Mouse (Mus musculus): ENCODE results near the gene Bbs5.
A peak's percentile ranks its signal among the peaks of the same experiment; 100 is the strongest.
"Not testable (repeated sequence)": the region's sequence is repeated elsewhere in the genome, so short reads cannot be mapped to it uniquely, and the experiment has no call there.

The Bbs5 gene

GRCm38 (mm10) chr2:69668414-69668813, 21.4 kb downstream of the Bbs5 start:
- DNase-seq (ENCODE audit: low read depth, low spot score), result no peak

DNA sequence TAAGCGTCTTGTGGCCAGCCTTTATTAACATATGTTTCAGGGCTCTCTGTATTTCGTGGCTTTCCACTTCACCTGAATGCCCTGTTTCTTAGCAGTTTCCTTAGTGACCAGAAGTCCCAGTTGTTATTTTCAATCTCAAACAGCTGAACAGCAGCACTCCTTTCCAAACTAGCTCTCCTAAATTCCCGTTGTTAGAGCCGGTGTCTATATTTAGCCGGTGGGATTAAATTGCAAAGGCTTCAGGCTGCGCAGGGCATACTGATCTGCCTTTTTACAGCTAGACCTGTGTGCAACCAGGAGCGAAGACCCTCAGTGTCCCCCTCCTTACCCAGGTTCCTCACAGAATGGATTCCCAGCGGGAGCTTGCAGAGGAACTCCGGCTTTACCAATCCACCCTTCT, 22.9 kb downstream of the Bbs5 start, which contains the start of gene Klhl41:
TSS of gene Klhl41 (plus strand) at position 268 of the 400 bp plus-strand sequence.
- DNase-seq (ENCODE audit: low read depth, low spot score), result no peak

DNA sequence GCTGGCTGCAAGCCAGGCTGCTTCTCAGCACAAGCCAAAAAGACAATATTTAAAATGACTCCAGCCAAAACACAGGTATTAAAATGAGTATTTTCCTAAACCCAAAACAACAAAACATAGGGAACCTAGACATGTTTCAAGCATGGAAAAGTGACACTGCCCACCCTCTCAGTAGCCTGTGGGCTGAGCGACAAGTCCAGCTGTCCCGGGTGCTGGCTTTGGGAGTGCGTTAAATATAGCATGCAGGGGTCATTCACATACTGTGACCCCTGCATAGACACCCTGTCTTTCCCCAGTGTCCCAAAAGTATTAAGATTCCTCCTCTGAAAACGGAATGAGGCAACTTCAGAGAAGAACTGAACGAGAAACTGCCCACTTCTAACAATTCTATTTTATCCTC, 26.8 kb downstream of the Bbs5 start:
- DNase-seq (ENCODE audit: low read depth, low spot score), result no peak

DNA sequence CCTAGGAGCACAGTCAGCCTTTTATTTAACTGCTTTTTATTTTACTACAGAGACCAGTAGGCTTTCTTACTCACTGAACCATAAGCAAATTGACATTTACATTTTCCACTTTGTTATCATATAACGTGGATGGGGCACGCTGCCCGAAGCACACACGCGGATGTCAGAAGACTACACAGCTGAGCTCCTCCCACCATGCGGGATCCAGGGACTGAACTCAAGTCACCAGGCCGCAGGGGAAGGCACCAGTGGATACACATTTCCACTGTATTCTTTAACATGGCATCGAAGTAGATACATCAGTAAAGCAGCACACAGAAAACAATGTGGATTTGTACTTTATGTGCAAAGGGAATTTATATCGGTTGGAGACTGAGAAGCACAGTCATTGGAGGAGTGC, 28.3 kb downstream of the Bbs5 start:
- DNase-seq (ENCODE audit: low read depth, low spot score), result no peak

DNA sequence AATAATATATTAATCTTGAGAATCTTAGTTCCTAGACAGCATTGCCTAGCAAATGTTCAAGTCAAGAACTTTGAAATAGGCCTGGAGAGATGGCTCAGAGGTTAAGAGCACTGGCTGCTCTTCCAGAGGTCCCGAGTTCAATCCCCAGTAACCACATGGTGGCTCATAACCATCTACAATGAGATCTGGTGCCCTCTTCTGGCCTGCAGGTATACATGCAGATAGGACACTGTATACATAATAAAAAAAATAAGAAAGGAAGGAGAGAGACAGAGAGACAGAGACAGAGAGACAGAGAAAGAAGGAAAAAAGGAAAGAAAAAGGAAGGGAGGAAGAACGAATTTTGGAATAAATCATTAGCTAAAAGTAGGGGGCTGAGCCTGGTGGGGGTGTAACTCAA, 29.7 kb downstream of the Bbs5 start:
- peak; percentile 48 for DNase-seq (ENCODE audit: low read depth, low spot score)

- DNase-seq (ENCODE audit: low read depth, low spot score), result not testable (repeated sequence)
These were observed 30.2 kb downstream of the Bbs5 start for GRCm38 (mm10) chr2:69677215-69677614.

DNA sequence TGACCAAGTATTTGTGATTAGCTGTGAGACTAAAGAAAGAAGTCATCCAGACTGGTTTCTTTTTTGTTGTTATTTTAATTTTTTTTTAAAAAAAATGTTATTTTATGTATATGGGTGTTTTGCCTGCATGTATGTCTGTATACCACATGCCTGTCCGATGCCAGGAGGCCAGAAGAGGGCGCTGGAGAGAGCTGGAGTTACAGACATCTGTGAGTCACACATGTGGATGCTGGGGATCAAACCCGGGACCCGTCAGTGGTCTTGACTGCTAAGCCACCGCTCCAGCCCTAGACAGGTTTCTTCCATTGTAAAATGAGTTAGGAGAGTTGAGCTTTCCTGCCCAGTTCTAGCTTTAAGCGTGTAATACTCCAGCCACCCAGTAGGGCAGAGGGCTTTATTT, 33.0 kb downstream of the Bbs5 start:
- DNase-seq (ENCODE audit: low read depth, low spot score), result peak; percentile 89

GRCm38 (mm10) chr2:69681931-69682330, 35.0 kb downstream of the Bbs5 start:
- no peak for DNase-seq (ENCODE audit: low read depth, low spot score)

DNA sequence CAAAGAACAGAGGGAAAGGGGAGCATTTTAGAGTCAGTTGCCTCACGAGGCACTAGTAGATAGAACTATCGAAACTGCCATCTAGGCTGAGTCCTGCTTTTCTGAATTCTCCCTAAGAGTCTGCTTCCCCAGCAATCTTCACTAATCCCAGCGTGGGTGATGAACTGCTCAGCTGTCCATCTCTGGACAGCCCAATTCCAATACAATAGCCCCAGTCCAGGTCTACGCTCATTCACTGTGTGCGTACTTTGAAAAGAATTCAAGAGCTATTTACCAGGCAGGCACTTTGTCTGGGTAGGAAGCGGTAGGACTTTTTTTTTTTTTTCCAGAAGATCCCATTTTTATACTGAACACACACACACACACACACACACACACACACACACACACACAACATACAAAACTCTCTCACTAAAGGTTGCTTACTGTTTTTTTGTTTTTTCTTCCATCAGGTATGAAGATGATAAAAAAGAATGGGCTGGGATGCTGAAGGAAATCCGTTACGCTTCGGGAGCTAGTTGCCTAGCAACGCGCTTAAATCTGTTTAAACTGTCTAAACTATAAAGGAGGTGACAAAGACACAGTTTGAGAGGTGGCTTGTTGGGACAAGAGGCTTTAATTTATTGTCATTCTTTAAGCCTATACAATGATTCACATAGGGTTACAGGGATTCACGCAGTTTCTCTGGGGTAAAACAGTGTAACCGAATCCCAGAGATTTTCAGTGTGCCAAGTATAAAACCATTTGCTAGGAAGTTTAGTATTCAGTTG, 36.2 kb downstream of the Bbs5 start:
- no peak for DNase-seq (ENCODE audit: low read depth, low spot score)

- DNase-seq (ENCODE audit: low read depth, low spot score), result no peak
These were observed 37.5 kb downstream of the Bbs5 start for GRCm38 (mm10) chr2:69684488-69684887.

DNA sequence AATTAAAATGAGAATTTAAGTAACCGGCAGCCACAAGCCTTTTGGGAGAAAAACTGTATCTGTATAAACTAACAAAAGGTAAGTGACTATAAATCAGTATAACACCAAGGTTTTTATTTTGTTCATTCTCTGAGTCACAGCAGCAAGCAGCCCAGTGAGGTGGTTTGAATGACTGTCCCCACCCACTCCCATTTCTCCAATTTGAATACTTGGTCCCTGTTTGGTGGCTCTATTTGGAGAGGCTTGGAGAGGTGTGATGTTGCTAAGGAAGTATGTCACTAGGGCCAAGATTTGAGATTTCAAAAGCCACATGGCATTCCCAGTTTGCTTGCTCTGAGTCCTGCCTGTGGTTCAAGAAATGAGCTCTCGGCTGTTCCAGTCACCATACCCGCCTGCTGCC, 43.2 kb downstream of the Bbs5 start:
- no peak for DNase-seq (ENCODE audit: low read depth, low spot score)

DNA sequence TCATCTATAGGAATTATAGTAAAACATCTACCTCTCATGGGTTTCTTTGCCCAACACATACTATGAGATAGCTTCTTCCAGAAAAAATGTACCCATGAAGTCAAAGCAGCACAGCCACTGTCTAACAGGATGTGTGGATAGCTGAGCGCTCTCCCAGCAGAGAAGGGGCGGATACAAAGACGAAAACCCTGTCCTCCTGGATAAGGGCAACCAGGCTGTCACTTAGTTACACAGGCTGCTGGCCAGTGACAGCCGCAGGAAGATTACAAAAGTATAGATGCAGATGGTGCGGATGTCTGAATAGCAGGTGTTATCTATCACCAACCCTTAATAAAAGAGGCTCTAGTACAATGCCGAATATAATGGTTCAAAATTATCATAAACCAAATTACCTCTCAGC, 43.9 kb downstream of the Bbs5 start:
- no peak for DNase-seq (ENCODE audit: low read depth, low spot score)

DNA sequence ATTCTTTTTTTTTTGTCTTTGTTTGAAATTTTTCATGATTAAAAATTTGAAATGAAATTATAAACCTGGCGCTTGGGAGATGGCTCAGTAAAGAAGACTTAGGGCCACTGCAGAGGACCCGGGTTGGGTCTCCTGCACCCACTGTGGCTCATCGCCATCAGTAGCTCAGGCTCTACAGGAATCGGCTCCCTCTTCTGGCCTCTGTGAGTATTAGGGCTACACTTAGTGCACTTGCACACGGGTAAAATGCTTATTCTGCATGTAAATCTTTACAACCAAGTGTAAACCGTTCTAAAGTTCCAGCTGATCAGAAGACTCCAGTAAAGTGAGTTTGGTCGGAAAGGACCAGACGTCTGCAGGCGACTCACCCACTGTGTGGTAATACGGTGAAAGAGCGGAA, 46.5 kb downstream of the Bbs5 start:
- peak; percentile 48 for DNase-seq (ENCODE audit: low read depth, low spot score)

- DNase-seq (ENCODE audit: low read depth, low spot score), result no peak
These were observed 53.5 kb downstream of the Bbs5 start for GRCm38 (mm10) chr2:69700446-69700845.

GRCm38 (mm10) chr2:69712171-69712570, 65.2 kb downstream of the Bbs5 start:
- no peak for DNase-seq (ENCODE audit: low read depth, low spot score)

GRCm38 (mm10) chr2:69712981-69713625, 66.1 kb downstream of the Bbs5 start, which contains the start of gene Fastkd1:
Gene Fastkd1 (minus strand): TSS chr2:69713516.
- peak; percentile 95 for DNase-seq (ENCODE audit: low read depth, low spot score)

DNA sequence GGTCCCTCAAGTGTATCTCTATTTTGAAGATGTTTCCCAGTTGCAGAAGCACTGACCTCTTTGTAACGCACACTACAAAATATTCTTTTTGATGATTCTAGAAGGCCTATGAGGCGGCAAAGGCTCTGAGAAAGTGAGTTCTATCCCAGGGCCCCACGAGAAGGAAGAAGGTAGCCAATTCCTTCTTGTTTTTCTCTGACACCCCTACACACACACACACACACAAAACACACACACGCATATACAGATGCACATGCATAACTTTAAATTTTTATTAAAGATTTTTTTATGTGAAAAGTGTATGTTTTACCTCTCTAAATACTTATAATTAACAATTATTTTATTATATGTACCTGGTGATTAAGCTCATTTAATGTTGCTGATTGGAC, 66.6 kb downstream of the Bbs5 start:
- no peak for DNase-seq (ENCODE audit: low read depth, low spot score)

GRCm38 (mm10) chr2:69714126-69714525, 67.2 kb downstream of the Bbs5 start:
- no peak for DNase-seq (ENCODE audit: low read depth, low spot score)

DNA sequence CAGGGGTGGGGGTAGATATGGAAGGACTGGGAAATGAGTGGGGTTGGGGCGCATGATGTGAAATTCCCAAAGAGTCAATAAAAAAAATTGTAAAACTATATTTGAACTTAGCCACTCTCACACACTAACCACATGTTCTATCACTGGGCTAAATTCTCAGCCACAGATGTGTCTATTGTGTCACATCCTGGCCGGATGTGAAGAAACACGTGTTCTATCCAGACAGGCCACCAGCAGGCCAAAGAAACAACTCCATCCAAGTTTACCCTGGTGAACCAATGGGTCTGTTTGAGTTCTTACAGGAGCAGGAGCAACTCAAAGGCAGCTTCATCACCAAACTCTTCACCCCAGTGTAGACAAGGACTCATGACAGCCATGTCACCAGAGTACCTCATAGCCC, 69.5 kb downstream of the Bbs5 start:
- DNase-seq (ENCODE audit: low read depth, low spot score), result no peak
